Mouse (Mus musculus) cerebellum, adult 18-20 months (tissue): ENCODE results near the gene Ddx28.

Experiments used
- DNase-seq, 2 experiments: peaks; one replicate each; pipeline ENCODE4 v3.0.0; 2021

Ddx28 gene

GRCm38 (mm10) chr8:105965266-105965904, 46.3 kb downstream of the Ddx28 start:
- DNase-seq, result no peak

- DNase-seq, result no peak
Observed at GRCm38 (mm10) chr8:105964506-105965265, 47.0 kb downstream of the Ddx28 start.

- DNase-seq, result no peak
Observed at GRCm38 (mm10) chr8:105961536-105961935, 50.1 kb downstream of the Ddx28 start.

GRCm38 (mm10) chr8:105961101-105961500, 50.6 kb downstream of the Ddx28 start:
- no peak for DNase-seq
